Mouse (Mus musculus) left cerebral cortex, postnatal 36 days (tissue): ENCODE data around the gene H1fx. TPM values are rescaled to one million over a fixed set of nuclear protein-coding genes. Genes with fewer than 3 reads are reported as not detected.
"Not testable (repeated sequence)": the region's sequence is repeated elsewhere in the genome, so short reads cannot be mapped to it uniquely, and the experiment has no call there.

Experiments used
- DNase-seq, 2 experiments: peaks; one replicate each; pipeline ENCODE4 v3.0.0; 2021 to 2022; ENCODE audit warnings: low spot score in 2 of 2, mixed read lengths in 1 of 2
- intact Hi-C: fragments of 180-260 bp; cut with DNase I; formaldehyde crosslinking; loops from one replicate; pipeline ENCODE4 v1.15.1; 2025
- total RNA-seq, 2 experiments: library from RNA; stranded (reverse); gene quantifications; 2 replicates each; pipeline ENCODE4 v1.2.3; 2021

H1fx gene
- 10 to 100 TPM; 60.4 to 73.0 TPM for total RNA-seq

- intact Hi-C loops = loop anchor here (5.0 to 10.0 kb wide), 2 partner anchors 69 to 147 kb away; partner anchors contain the start of genes Gm45140, Hmces and Isy1
- peak; percentile 77 to 81 for DNase-seq
These were observed at the start of gene H1fx for GRCm38 (mm10) chr6:87981547-87982256. H1fx (minus strand) TSS chr6:87981637.

GRCm38 (mm10) chr6:88030432-88030831, 49.0 kb upstream of the H1fx start:
- DNase-seq = no peak
- intact Hi-C loops = no loop called here

- intact Hi-C loops = no loop called here
- peak; percentile 38 to 39 for DNase-seq
These were observed 46.0 kb upstream of the H1fx start for GRCm38 (mm10) chr6:88027390-88027789.

GRCm38 (mm10) chr6:88023316-88023890, 42.0 kb upstream of the H1fx start:
- intact Hi-C loops = no loop called here
- no peak for DNase-seq

- intact Hi-C loops = no loop called here
- no peak for DNase-seq
These were observed 37.7 kb upstream of the H1fx start for GRCm38 (mm10) chr6:88019154-88019553.

- intact Hi-C loops = no loop called here
- DNase-seq = no peak
These were observed 36.4 kb upstream of the H1fx start for GRCm38 (mm10) chr6:88017821-88018220.

GRCm38 (mm10) chr6:88015797-88016196, 34.4 kb upstream of the H1fx start:
- intact Hi-C loops = no loop called here
- no peak for DNase-seq

GRCm38 (mm10) chr6:88013456-88013855, 32.0 kb upstream of the H1fx start:
- intact Hi-C loops = loop anchor here (5.0 kb wide), 1 partner anchor 64 kb away; no protein-coding TSS in a partner anchor
- no peak for DNase-seq

GRCm38 (mm10) chr6:88012601-88013000, 31.2 kb upstream of the H1fx start:
- intact Hi-C loops = loop anchor here (5.0 kb wide), 1 partner anchor 65 kb away; no protein-coding TSS in a partner anchor

GRCm38 (mm10) chr6:88011106-88011505, 29.7 kb upstream of the H1fx start:
- DNase-seq = not testable (repeated sequence)
- intact Hi-C loops = loop anchor here (5.0 kb wide), 1 partner anchor 66 kb away; no protein-coding TSS in a partner anchor

More at GRCm38 (mm10) chr6:88012601-88013000, 31.2 kb upstream of the H1fx start:
- DNase-seq = no peak

- DNase-seq = no peak
- intact Hi-C loops = no loop called here
These were observed 27.8 kb upstream of the H1fx start for GRCm38 (mm10) chr6:88009209-88009608.

GRCm38 (mm10) chr6:88004773-88005172, 23.3 kb upstream of the H1fx start:
- DNase-seq, intact Hi-C loops: not testable (repeated sequence)

GRCm38 (mm10) chr6:88003439-88003838, 22.0 kb upstream of the H1fx start:
- no peak for DNase-seq
- intact Hi-C loops = no loop called here

- intact Hi-C loops = loop anchor here (5.0 kb wide), 1 partner anchor 86 kb away; the partner anchor contains the start of gene Hmces
- DNase-seq = no peak
These were observed 16.9 kb upstream of the H1fx start for GRCm38 (mm10) chr6:87998358-87998757.

- intact Hi-C loops = loop anchor here (5.0 kb wide), 1 partner anchor 85 kb away; the partner anchor contains the start of gene Hmces
- DNase-seq = peak; percentile 62 to 73
These were observed 16.3 kb upstream of the H1fx start for GRCm38 (mm10) chr6:87997706-87998265.

- no peak for DNase-seq
- intact Hi-C loops = loop anchor here (5.0 kb wide), 1 partner anchor 84 kb away; the partner anchor contains the start of gene Hmces
These were observed 15.2 kb upstream of the H1fx start for GRCm38 (mm10) chr6:87996606-87997005.

- intact Hi-C loops = loop anchor here (5.0 kb wide), 1 partner anchor 83 kb away; the partner anchor contains the start of gene Hmces
- DNase-seq = no peak
These were observed 14.1 kb upstream of the H1fx start for GRCm38 (mm10) chr6:87995519-87995918.

GRCm38 (mm10) chr6:87993790-87994571, 12.5 kb upstream of the H1fx start:
- DNase-seq = peak; percentile 55 to 74
- intact Hi-C loops = loop anchor here (5.0 kb wide), 1 partner anchor 107 kb away; the partner anchor contains the start of gene Copg1

- DNase-seq = no peak
- intact Hi-C loops = loop anchor here (5.0 kb wide), 1 partner anchor 105 kb away; the partner anchor contains the start of gene Copg1
These were observed 11.3 kb upstream of the H1fx start for GRCm38 (mm10) chr6:87992733-87993132.
